Mouse (Mus musculus): ENCODE measurements at regions not wholly inside any gene's neighbourhood (a gene's known extent, or its start where the extent isn't known, plus 50 kb on each side); places are given as distances from the start of the nearest gene placed in this dataset.

DNA sequence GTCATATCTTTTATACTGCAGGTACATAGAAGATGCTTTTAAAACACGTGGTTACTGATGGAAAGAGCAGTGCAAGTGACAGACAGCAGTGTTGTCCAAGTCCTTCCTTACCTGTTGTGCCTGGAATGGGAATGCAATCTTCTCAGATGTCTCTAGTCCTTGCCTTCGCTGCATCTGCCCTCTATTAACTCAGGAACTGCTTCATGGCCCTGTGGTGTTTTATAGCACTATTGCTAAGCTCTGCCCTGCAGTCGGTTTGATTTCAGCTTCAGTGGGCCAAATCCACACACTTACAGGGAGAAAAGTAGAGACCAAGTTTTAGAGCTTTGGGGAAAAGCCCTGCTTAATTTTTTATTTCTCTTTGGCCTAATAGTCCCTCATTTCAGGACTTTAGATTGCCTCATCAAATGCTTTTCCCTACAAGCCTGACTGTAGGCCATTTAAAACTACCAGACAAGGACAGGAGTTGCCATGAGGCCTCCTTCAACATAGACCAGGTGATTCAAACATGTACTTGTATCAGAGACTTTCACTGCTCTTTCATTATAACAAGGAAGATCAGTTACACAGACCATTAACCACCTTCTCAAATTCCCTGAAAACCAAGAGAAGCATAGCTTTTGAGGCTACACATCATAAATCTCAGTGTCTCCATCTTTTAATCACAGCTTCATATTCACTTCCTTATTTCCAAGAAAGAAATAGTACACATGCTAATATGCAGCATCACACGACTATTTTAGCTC is 358.7 kb downstream of the Dnajb9 start:
- no peak for DNase-seq (ENCODE audit: low spot score in 2 of 2)

DNA sequence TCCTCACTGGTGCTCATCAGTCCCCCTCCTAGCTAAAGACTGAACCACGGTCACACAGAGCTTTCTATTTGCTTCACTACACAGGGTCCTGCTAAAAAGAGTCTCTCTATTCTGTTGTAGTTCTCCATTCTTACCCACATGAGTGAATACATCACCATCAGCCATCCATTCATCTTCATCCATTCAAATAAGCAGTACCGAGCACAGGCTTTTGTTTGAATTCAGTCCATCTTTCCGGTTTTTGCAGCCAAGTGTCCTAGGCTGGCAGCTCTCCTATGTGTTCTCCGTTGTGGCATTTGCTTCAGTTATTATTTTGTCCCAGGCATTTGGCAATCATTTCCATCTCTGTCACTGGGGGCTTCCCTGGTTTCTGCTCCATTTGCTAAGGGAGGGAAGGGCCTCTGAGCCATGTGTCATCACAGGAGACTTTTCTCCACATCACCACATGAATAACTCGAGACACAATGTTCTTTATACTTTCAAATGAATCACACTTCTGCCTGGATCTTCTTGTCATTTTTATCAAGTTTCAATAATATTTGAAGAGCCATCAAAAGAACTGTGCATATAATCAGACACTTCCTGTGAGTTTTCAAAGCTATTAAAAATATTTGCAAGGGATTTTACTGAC is 366.1 kb downstream of the Dnajb9 start:
- no peak for DNase-seq (ENCODE audit: low spot score in 2 of 2)

DNA sequence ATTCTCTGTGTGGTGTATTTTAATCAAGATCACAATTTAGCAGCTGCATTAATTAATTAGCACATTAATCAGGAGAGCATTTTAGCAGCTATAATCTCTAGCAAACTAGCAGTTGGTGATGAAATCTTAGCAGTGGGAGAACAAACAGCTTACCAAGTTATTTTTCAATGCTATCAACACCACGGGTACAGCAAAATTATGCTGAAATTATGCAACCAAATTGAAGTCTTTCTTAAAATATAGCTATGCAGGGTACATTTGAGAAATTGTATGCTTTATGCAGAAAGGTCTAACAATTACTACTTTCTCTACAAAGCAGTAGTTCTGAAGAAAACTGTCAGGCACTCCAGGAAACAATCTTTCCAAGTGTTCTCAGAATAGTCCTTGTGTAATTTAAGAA is 378.1 kb downstream of the Dnajb9 start:
- DNase-seq (ENCODE audit: low spot score in 2 of 2): peak in 1 of 2 experiments; percentile 42

DNA sequence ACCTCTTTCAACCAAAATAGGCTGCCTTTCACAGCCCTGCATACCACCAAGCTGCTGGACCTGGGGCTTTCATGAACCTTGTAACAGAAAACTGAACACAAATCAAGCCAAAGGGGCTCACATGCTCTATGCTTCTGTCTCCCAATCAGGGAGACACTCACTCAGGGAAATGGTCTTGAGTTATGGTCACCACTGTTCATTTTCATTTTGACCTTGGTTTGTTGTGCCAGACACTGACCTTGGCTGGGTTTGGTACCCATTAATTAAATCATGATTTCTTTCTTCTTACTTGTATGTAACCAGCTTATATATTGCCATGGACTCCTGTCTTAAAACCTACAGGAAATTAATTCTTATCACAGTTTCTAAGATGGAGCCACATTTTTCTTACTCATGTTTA is 381.5 kb downstream of the Dnajb9 start:
- DNase-seq (ENCODE audit: low spot score in 2 of 2): no peak

DNA sequence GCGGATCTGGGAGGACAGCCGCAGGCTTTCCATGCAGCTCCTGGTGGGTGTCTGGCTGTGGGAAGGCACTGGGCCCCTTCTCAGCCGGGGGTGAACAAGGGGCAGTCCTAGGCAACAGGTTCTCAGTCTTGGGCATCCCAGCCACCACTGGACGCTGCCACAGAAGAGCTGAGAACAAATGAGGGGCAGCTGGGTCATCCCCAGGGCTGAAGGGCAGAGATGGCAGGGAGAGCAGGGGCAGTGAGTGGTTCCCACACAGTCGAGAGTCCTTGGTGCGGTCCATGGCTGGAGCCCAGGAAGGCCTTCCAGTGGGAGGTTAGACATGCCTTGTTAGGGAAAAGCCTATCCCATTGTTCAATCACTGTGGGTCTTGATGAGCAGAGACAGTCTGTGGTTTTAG is 382.2 kb downstream of the Dnajb9 start:
- no peak for DNase-seq (ENCODE audit: low spot score in 2 of 2)

DNA sequence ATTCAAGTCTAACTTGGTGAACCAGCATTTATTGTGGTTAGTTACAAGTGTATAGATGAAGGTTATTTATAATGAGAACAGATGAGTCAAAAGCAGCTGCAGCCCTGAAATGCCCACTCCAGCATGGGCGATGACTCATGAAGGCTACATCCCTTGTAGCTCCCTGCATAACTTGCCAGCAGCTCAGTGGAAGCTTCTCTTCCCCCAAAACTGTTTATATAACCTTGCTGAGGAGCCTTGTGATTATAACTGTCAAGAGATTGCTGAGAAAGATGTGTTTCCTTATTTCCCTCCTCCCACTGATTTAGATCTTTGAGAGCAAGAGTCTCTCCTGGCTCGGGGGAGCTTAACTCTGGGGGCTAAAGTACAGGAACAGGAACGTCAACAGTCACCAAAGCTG is 382.8 kb downstream of the Dnajb9 start:
- peak; percentile 87 to 94 for DNase-seq (ENCODE audit: low spot score in 2 of 2)

DNA sequence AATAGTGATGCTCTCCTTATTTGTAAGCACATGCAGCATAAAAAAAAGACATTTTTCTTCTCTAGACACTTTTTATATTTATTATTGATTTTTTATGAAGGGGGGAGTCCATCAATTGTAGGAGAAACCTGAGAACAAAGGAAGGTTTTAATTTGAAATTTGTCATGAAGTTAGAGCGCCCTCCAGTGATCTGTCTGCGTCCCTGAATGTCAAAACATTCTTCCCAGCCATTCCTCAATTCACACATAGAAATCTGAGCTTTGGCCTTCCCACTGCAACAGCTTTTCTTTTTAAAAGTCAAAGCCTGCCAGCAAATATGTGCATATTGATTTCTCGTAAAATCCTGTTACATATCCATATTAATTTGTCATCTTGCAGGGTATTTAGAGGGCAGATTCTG is 396.6 kb downstream of the Dnajb9 start:
- no peak for DNase-seq (ENCODE audit: low spot score in 2 of 2)

DNA sequence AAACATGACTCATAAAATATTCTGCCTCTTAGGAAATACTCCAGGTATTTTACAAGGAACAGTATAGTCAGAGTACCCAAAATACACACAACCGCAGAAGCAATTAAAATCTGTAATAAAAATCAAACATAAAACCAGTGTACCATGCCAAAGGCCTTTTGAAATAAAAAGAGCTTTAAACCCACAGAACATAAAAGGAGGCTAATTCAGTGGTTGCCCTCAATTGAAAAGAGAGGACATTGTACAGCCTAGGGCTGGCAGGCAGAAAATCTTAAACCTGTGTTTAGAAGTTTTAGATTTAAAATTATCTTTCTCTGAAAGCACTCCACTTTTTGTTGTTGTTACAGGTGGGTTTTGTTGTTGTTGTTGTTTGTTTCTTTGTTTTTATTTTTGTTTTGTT is 437.4 kb downstream of the Dnajb9 start:
- DNase-seq (ENCODE audit: low spot score in 2 of 2): no peak

DNA sequence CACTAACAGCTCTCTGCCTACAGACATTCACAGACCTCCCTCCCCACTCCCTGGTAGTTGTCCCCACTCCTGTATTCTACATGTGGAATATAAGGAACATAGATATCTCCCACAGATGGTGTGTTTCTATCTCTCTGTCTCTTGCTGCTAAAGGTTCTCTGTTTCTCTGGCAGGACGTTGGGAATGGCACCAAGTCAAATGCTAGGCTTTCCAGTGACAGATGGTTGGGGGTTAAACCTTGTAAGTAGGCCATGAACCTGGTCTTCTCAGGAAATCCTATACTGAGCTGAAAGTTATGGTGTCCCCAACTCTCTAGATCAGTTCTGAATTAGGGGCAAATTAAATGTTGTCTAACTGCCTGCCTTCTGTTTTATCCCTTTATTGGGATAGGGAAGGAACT is 448.0 kb downstream of the Dnajb9 start:
- DNase-seq (ENCODE audit: low spot score in 2 of 2): no peak
